Mouse (Mus musculus) embryo, embryonic 11.5 days (tissue): ENCODE measurements around the gene Hells.

Source experiments
- DNase-seq: peaks from one replicate; pipeline ENCODE4 v3.0.0-alpha.2; 2012; ENCODE audit warnings: low read depth, low spot score

The Hells gene

DNA sequence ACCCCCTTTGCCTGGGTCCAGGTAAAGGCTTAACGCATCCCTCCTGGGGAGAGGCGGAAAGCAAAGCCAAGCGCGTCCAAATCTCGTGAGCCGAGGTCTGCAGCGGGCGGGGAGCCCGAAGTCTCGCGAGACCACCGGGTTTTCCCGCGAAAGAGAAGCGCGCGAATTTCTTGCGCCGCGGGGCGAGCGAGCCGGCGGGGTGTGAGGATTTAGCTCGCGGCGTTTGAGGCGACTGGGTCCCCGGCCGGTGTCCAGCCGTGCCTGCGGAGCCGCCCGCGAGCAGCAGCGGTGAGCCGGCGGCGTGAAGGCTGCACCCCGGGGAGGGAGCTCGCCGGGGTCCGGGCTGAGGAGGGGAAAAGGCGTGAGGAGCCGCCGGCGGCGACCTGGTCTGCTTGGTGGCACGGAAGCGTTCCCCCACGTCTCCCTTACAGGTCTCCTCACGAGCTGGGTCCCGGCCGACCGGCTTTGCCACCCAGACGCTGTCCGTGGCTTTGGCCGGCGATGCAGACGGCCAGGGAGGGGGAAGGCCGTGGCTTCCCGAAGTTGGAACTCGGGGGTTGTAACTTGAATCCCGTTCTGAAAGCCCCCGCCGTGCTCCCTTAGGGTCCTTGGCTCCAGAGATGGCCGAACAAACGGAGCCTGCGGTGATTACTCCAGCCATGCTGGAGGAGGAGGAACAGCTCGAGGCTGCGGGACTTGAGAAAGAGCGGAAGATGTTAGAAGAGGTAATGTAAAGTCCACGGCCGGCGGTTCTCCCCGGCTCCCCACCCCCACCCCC is at the start of gene Hells:
Gene Hells (plus strand): TSS at position 128 of the 778 bp plus-strand sequence.
- peak; percentile 86 for DNase-seq

DNA sequence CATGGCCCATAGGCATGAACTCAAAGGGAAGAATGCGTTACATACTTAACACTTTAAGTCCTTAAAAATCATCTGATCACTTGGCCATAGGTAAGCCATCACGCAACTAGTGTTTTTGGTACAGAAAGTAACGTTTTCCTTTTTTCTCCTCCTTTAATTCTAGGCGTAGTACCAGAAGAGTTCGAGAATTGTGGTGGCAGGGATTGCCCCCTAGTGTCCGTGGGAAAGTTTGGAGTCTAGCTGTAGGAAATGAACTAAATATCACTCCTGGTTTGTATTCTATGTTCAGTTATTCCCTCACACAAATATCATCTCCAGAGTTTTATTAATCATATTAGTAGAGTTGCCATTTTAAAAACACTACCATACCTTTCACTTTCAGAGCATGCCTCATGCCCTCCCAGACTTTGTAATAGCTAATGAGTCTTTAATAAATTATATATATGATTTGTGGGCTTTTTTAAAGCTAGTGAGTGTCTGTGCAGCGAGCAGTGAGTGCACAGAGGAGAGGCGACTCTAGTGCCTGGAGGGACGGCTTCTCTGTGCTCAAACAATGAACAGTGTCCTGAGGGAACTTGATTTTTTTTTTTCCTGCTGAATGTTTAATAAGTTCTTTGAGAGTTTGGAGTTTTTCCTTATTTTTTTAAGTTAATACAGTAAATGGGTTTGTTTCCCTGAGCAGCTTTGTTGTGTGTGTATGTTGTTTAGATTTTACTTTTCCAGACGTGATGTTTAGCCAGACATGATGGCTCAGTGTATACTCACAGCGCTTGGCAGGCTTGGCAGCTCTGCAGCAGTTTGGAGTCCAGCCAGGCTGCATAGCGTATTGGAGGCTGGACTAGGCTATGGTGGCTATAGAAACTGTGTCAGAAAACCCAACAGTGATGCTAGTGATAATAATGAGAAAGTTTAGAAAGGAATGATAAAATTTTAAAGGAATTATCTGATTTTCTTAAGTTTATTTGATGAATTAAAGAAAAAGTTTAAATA is 29.3 kb upstream of the Hells start:
- no peak for DNase-seq

- DNase-seq: no peak
Observed at GRCm38 (mm10) chr19:38902501-38902900, 28.2 kb upstream of the Hells start.

- no peak for DNase-seq
Observed at GRCm38 (mm10) chr19:38913786-38914185, 16.9 kb upstream of the Hells start.

- no peak for DNase-seq
Observed at GRCm38 (mm10) chr19:38914926-38915325, 15.8 kb upstream of the Hells start.

DNA sequence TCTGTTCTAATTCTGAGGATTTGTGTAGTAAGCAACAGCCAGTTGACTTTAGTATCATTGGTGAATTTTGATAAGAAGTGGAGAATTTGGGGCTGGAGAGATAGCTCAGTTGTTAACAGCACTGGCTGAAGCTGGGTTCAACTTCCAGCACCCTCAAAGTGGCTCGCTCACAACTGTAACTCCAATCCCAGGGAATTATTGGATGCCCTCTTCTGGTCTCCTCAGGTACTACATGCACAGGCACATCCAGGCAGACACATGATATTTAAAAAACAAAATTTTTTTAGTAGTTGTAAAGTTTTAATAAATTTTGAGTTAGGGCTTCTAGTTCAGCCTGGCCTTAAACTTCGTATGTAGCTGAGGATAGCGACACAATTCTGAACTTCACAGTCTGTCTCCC is 15.0 kb upstream of the Hells start:
- DNase-seq: no peak

DNA sequence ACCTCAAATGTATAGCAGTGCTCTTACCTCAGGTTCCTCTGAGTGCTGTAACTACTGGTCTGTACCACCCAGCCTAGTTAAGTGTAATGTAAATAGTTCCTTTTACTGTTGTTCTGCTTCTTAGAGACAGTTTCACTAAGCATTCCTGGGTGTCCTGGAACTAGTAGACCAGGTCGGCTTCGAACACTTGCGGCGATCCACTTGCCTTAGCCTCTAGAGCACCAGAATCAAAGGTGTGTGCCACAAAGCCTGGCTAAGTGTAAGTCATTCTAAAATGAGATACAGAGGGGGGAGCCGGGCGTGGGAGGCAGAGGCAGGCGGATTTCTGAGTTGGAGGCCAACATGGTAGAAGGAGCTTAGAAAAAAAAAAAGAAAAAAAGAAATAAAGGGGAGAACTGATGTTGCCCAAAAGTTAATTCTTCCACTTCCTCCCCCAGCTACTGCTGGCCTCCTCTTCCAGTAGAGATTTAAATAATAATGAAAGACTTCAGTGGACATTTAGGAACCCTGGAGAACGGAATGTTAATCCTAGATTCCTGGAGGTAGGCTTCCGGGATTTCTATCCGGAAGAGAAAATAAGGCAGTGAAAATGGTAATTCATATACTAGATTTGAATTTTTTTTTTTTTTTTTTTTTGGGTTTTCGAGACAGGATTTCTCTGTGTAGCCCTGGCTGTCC is 2.1 kb upstream of the Hells start:
- no peak for DNase-seq

DNA sequence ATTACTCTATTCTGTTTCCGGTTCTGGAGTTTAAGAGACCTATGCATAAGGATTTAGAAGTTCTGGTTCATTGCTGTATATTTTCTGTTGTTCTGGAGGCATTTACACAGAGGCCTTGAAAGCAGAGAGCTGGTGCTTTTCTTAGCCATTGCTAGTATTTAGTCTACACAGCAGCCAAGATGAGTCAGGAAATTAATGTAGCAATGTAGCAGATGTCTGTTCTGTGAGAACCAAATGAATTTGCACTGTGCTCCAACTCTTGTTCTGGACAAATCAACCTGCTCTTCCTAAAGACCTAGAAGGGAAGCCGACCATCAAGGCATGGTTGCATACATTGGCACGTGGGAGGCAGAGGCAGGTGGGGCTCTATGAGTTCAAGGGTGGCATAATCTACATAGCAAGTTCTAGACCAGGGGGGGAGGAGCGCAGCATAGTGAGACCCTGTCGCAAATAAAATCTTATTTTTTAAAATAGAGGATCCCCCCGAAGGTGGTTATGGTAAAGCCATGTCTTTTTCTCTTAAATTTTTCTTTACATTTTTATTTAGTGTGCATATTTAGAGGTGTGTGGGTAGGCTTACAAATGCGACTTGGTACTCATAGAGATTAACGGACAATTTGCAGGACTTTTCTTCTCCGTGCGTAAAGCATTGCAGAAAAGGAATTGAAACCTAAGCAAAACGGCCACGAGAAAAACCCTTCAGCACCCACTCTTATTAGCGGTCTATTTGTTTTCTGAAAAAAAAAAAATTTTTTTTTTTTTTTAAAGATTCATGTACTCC is 1.1 kb upstream of the Hells start:
- DNase-seq: no peak

- no peak for DNase-seq
Observed at GRCm38 (mm10) chr19:38930252-38930787, 395 bp upstream of the Hells start.

DNA sequence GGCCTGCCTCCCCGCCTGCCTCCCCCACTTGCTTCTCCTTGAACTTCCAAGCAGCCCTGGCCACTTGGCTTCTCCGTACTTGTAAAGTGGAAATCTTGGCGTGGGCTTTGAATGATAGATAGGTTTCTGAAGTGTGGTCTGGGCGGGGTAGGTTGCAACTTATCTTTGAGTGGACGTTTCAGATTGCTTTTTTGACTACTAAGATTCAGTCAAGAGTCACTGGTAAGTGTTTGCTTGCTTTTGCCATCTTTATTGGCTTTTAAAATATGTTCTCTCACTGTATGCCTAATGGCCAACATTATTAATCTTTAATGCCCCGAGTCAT is 813 bp downstream of the Hells start:
- no peak for DNase-seq

DNA sequence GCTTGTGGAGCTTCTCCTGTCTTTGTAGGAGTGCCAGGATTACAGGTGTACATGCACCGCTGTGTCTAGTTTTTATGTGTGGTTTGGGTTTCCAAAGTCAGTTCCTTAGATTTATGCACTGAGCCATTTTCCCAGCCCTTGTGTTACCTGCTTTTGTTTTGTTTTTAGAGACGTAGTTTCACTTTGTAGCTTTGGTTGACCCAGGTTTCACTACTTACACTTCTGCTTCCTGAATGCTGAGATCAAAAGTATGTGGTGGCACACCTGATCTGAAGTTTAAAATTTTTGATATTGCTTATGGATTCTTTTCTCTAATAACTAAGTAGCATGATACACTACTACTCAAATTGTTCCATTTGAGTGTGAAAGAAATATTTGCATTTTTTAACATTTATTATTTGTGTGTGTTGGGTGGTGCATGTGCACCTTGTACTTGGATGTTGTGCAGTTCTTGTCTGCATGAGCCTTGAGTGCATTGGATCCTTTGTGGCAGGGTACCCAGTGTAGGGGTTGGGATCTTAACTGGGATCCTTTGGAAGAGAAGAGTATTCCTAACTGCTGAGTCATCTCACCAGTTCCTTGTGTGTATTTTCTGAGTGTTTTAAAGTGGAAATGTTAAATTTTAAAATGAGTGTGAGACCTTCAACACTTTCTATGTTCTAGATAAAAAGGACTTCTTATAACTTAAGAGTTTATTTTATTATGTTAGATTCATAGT is 14.0 kb downstream of the Hells start:
- no peak for DNase-seq

- no peak for DNase-seq
Observed at GRCm38 (mm10) chr19:38970741-38971140, 40.0 kb downstream of the Hells start.

GRCm38 (mm10) chr19:38972581-38972980 is 41.9 kb downstream of the Hells start:
- no peak for DNase-seq

DNA sequence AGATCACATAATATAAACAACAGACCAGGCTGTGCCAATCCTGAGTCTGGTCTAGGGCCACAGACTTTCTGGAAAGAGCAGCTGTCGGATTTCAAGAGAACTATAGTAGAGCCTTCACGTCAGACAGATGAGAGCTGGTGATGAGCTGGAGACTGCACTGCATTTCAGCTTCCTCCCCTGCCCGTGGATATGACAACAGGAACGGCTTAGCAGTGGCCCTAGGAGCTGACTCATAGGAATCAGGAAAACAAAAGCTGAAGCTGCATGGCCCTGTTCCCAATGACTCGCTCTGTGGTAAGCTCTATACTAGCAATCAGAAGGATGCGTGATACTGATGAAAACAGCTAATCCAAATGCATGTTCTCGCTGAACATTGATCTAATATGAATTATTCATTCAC is 43.0 kb downstream of the Hells start:
- no peak for DNase-seq

DNA sequence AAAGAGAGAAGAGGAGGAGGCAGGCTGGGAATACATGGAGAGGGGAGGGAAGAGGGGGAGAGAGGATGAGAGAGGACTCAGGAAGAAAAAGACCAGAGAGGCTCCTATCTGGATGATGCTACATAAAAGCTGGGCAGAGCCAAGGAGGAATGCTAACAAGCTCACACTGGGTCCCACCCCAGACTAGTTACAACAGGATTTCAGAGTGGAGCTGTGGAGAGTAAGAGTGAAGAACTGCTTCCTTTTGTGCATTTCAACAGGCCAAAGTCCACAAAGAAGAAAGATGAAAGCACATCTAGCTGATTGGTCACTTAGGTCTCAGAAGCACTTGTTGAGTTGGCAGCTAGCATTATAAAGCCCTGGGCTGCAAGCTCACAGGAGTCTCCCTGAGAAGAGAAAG is 45.6 kb downstream of the Hells start:
- no peak for DNase-seq

DNA sequence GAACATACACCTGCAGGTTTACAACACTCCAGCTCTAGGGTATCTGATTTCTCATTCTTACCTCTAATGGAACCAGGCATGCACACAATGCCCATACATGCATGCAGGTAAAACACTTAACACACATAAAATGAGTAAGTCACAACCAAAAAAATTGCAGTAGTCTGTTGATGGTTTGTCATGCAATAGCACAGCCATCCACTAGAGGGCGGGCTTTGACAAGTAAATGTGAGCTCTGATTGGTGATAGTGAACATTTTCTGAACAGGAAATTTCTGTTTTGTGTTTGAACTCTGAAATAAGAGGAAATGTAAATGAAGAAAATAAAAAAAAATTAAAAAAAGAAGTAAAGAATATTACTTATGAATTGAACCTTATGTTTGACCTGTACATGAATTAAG is 51.3 kb downstream of the Hells start:
- DNase-seq: peak; percentile 44

- no peak for DNase-seq
Observed at GRCm38 (mm10) chr19:38998248-38998647, 67.5 kb downstream of the Hells start.

DNA sequence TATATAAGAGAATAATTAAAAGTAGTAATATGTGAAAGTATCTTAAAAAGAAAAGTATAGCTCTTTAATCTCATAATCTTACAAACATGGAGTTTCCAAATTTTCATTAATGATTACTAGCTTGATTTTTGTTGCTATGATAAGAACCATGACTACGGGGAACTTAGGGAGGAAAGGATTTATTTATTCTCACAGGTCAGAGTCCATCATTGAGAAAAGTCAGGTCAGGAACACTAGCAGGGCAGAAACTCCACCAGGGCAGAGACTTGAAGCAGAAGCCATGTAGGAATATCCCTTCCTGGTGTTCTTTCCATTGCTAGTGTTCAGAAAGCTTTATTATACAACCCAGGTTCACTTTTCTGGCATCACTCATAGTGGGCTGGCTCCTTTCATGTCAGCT is 68.0 kb downstream of the Hells start:
- DNase-seq: no peak

- DNase-seq: no peak
Observed at GRCm38 (mm10) chr19:39005132-39005531, 74.4 kb downstream of the Hells start.

DNA sequence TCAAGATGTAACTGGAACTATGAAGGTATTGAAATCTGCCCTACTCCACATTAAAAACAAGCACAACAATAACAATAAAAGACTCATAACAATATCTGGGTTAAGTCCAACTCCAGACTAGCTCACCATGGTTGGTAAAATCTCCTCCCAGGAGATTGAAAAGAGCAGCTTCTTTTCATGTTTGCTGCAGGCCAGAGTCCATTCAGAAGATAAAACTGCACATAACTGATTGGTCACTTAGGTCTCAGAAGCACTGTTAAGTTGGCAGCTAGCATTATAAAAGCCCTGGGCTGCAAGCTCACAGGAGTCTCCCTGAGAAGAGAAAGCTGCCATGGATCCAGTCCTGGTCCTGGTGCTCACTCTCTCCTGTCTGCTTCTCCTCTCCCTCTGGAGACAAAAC is 76.0 kb downstream of the Hells start, which contains the start of gene Cyp2c55:
Gene Cyp2c55 (plus strand): TSS at position 305 of the 400 bp plus-strand sequence.
- no peak for DNase-seq
